Mouse (Mus musculus) liver, embryonic 14.5 days (tissue): Measurements from ENCODE around the gene Socs1.

Experiments used
- CTCF ChIP-seq: IDR thresholded peaks from 2 replicates; pipeline ENCODE4 v1.5.1; 2016; ENCODE audit warnings: antibody characterized with exemption, low read depth, control low read depth
- EP300 ChIP-seq: IDR thresholded peaks from 2 replicates; pipeline ENCODE4 v1.6.1; 2016; ENCODE audit warnings: antibody characterized with exemption, low read depth

DNA sequence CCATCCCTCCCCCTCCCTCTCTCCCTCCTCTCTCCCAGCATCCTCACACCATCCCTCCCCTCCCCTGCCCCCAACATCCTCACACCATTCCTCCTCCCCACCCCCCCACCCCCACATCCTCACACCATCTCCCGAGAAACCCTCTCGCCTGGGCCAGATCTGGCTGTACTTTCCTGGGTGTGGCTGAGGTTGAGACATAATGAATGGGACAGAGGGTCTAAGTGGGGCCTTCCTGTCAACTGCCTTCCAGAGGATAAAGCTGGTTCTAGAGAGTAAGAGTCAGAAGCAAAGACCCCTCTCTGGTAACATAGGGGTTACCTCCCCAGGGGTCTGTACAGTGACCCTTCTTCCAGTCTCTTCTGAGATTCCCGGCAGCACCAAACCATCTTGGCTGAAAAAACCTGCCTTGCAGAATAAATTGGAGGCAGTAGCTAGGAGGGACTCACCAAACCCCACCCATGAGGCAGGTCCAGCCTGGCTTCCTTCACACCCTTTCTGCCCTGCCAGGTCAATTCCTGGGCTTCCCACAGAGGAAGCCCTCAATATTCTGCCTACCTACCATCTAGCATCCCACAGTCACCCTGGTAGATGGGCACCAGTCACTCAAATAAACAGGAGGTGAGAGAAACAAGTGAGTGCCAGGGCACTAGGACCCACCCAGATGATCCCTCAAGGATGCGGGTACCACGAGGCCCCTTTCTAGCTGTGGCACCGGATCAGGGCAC is 21.6 kb downstream of the Socs1 start:
- TF ChIP-seq CTCF (no peak), EP300 (no peak)
